Mouse (Mus musculus) brown adipose tissue, adult 24 weeks (tissue): ENCODE measurements around the gene Rab39. TPM values are rescaled to one million over a fixed set of nuclear protein-coding genes. Genes with fewer than 3 reads are reported as not detected.

Source experiments
- H3K27ac ChIP-seq: fragments of 200-500 bp; replicated peaks from 2 replicates; pipeline ENCODE4 v1.5.1; 2012; ENCODE audit warnings: low read depth, mild to moderate bottlenecking, low read length
- H3K4me1 ChIP-seq: fragments of 200-500 bp; 2 replicates; pipeline ENCODE4 v1.6.1; 2012; ENCODE audit warnings: low read length, mixed read lengths; ENCODE audit not compliant: control insufficient read depth, insufficient read depth, insufficient read length
- H3K4me3 ChIP-seq: fragments of 200-500 bp; 2 replicates; pipeline ENCODE4 v1.5.1; 2012; ENCODE audit warnings: low read depth, mild to moderate bottlenecking, low read length, moderate library complexity; ENCODE audit not compliant: insufficient read depth
- polyA plus RNA-seq: library from polyadenylated mRNA; stranded (reverse); fragments of >200 nt; gene quantifications from 2 replicates; pipeline ENCODE4 v1.2.4, GENCODE M21; 2012; ENCODE audit not compliant: missing spikeins, insufficient read depth, insufficient read length

Rab39 gene
- polyA plus RNA-seq = not detected in 2 replicates

- 0 out of 2 replicates have a peak, but pooled peaks cover 2% of the 10 kb centered on the region for H3K4me1 ChIP-seq
- H3K4me3 ChIP-seq = peak within 1 kb of the TSS; percentile 50
- H3K27ac ChIP-seq = no peak within 1 kb of the TSS
These were observed at the start of gene Rab39 for GRCm38 (mm10) chr9:53705992-53706696. Gene Rab39 (minus strand): TSS chr9:53706232.

GRCm38 (mm10) chr9:53754801-53755200, 48.8 kb upstream of the Rab39 start:
- no peak overlapping the region for H3K27ac ChIP-seq
- no peaks in the 10 kb centered on the region for H3K4me1 ChIP-seq
- no peak overlapping the region for H3K4me3 ChIP-seq

- no peaks in the 10 kb centered on the region for H3K4me1 ChIP-seq
- H3K4me3 ChIP-seq = no peak overlapping the region
- H3K27ac ChIP-seq = no peak overlapping the region
These were observed 44.9 kb upstream of the Rab39 start for GRCm38 (mm10) chr9:53750899-53751298.

- H3K27ac ChIP-seq = no peak overlapping the region
- H3K4me3 ChIP-seq = no peak overlapping the region
- no peaks in the 10 kb centered on the region for H3K4me1 ChIP-seq
These were observed 44.4 kb upstream of the Rab39 start for GRCm38 (mm10) chr9:53750411-53750810.

GRCm38 (mm10) chr9:53740829-53741404, 34.9 kb upstream of the Rab39 start:
- no peak overlapping the region for H3K4me3 ChIP-seq
- H3K4me1 ChIP-seq = no peaks in the 10 kb centered on the region
- H3K27ac ChIP-seq = no peak overlapping the region

- Histone ChIP-seq H3K4me1 (0 out of 2 replicates have a peak, but pooled peaks cover 2% of the 10 kb centered on the region), H3K4me3 (peak overlapping the region; percentile 50), H3K27ac (no peak overlapping the region)
These were observed 491 bp downstream of the Rab39 start for GRCm38 (mm10) chr9:53705491-53705991.

- H3K4me3 ChIP-seq = no peak overlapping the region
- H3K27ac ChIP-seq = no peak overlapping the region
- H3K4me1 ChIP-seq = 0 out of 2 replicates have a peak, but pooled peaks cover 2% of the 10 kb centered on the region
These were observed 3.0 kb downstream of the Rab39 start for GRCm38 (mm10) chr9:53702991-53703390.

GRCm38 (mm10) chr9:53700496-53700895, 5.5 kb downstream of the Rab39 start:
- Histone ChIP-seq H3K27ac (no peak overlapping the region), H3K4me1 (0 out of 2 replicates have a peak, but pooled peaks cover under 1% of the 10 kb centered on the region), H3K4me3 (no peak overlapping the region)

- Histone ChIP-seq H3K4me3 (no peak overlapping the region), H3K27ac (no peak overlapping the region), H3K4me1 (no peaks in the 10 kb centered on the region)
These were observed 10.2 kb downstream of the Rab39 start for GRCm38 (mm10) chr9:53695846-53696245.

- H3K4me1 ChIP-seq = no peaks in the 10 kb centered on the region
- H3K27ac ChIP-seq = no peak overlapping the region
- H3K4me3 ChIP-seq = no peak overlapping the region
These were observed 12.3 kb downstream of the Rab39 start for GRCm38 (mm10) chr9:53693718-53694117.

GRCm38 (mm10) chr9:53691745-53692670, 14.0 kb downstream of the Rab39 start:
- no peak overlapping the region for H3K4me3 ChIP-seq
- H3K4me1 ChIP-seq = no peaks in the 10 kb centered on the region
- no peak overlapping the region for H3K27ac ChIP-seq

- Histone ChIP-seq H3K27ac (no peak overlapping the region), H3K4me1 (no peaks in the 10 kb centered on the region), H3K4me3 (no peak overlapping the region)
These were observed 25.2 kb downstream of the Rab39 start for GRCm38 (mm10) chr9:53680851-53681250.

GRCm38 (mm10) chr9:53676921-53677320, 29.1 kb downstream of the Rab39 start:
- no peak overlapping the region for H3K4me3 ChIP-seq
- no peaks in the 10 kb centered on the region for H3K4me1 ChIP-seq

GRCm38 (mm10) chr9:53673571-53673970, 32.5 kb downstream of the Rab39 start:
- H3K27ac ChIP-seq = no peak overlapping the region
- no peak overlapping the region for H3K4me3 ChIP-seq
- no peaks in the 10 kb centered on the region for H3K4me1 ChIP-seq

More at GRCm38 (mm10) chr9:53676921-53677320, 29.1 kb downstream of the Rab39 start:
- H3K27ac ChIP-seq = no peak overlapping the region

- Histone ChIP-seq H3K4me1 (peaks cover 3% of the 10 kb centered on the region; the same call in 1 of the 2 replicates), H3K27ac (no peak within 1 kb of the TSS), H3K4me3 (no peak within 1 kb of the TSS)
These were observed 36.3 kb downstream of the Rab39 start, which contains the start of gene Cul5 for GRCm38 (mm10) chr9:53669680-53670219. Gene Cul5 (minus strand): TSS chr9:53670014.
